Mouse (Mus musculus): ENCODE data around the gene Gngt2.

Gene Gngt2

GRCm38 (mm10) chr11:95837059-95837458 is at the start of gene Gngt2:
Gene Gngt2, plus strand, starts transcription at chr11:95837216.
- DNase-seq: peak; percentile 97

- peak; percentile 76 for DNase-seq
Measured at GRCm38 (mm10) chr11:95789451-95789891, 47.5 kb upstream of the Gngt2 start.

GRCm38 (mm10) chr11:95791787-95792186 is 45.2 kb upstream of the Gngt2 start:
- no peak for DNase-seq

DNA sequence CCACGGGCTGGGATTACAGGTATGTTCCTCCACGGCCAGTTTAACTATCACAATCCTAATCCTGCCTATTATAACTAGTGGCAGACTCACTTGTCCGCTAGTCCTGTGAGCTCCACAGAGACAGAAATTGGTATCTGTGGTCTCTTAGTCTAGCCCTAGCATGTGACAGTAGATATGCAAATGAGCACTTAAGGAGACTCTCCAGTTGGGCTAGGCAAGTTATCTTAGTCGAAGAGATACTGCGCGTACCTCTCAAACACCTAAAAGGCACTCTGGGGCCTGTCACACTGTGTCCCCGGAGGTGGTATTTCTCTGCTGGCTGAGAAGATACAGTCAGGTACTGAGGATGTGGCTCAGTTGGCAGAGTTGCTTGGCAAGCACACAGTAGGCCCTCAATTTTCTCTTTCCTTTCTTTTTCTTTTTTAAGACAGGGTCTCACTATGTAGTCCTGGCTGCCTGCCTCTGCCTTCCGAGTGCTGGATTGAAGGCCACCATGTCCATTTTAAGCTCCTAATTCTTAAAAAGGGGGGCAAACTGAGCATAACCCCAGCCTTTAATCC is 44.0 kb upstream of the Gngt2 start:
- no peak for DNase-seq

DNA sequence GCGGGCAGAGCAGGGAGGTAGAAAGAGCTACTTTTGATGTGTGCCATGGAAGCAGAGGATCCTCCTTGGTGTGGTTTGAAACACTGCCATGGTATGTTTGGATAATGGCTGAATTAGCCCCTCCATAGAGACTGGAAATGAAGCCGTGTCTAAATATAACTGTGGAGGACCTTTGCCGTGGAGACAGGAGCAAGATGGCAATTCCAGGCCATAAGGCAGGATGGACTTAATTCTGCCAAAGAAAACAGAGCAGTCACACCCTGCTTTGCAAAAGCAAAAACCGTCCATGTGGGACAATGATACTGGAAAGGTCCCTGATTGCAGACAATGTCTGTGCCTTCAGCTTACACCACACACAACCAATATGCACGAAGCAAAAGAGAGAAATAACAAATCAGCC is 42.8 kb upstream of the Gngt2 start:
- no peak for DNase-seq

- peak; percentile 31 for DNase-seq
Measured at GRCm38 (mm10) chr11:95795582-95795981, 41.4 kb upstream of the Gngt2 start.

- no peak for DNase-seq
Measured at GRCm38 (mm10) chr11:95805010-95805409, 32.0 kb upstream of the Gngt2 start.

DNA sequence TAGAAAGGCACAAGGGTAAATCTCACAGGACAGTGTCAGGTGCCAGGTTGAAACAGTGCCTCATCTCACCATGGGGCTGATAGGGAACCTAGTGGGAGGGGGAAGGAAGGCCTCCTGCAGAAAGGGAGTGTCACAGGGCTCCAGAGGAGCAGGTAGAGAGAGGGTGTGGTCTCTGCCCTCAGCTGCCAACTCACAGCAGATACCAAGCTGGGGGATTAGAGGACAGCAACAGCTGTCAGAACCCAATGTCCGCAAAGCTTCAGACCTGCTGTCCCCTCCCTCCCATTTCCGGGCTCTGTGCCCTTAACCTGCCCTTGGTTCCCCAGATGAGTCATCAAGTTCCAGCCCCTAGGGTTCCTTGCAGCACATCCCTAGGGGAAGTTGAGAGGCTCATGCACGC is 31.5 kb upstream of the Gngt2 start:
- no peak for DNase-seq

- no peak for DNase-seq
Measured at GRCm38 (mm10) chr11:95807884-95808283, 29.1 kb upstream of the Gngt2 start.

GRCm38 (mm10) chr11:95808448-95809011 is 28.5 kb upstream of the Gngt2 start:
- DNase-seq: no peak

DNA sequence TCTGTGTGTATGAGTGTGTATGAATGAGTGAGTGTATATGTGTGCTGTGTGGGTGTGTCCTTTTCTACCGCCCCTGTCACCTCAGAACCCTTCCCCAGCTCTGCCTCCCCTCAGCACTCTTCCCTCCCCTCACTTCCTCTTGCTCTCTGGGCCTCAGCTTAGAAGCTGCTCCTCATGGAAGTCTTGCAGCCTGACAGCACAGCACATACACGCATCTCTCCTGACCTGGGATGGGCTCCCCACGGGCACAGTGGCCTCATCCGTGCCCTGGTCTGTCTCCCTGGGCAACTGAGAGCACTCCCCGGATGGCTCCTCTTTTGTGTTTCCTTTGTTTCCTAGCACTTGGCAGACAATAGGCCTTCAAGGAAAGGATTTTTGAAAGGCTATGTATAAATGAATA is 27.4 kb upstream of the Gngt2 start:
- DNase-seq: no peak

GRCm38 (mm10) chr11:95810828-95811227 is 26.2 kb upstream of the Gngt2 start:
- no peak for DNase-seq

- DNase-seq: no peak
Measured at GRCm38 (mm10) chr11:95811741-95812140, 25.3 kb upstream of the Gngt2 start.

- no peak for DNase-seq
Measured at GRCm38 (mm10) chr11:95812224-95812623, 24.8 kb upstream of the Gngt2 start.

DNA sequence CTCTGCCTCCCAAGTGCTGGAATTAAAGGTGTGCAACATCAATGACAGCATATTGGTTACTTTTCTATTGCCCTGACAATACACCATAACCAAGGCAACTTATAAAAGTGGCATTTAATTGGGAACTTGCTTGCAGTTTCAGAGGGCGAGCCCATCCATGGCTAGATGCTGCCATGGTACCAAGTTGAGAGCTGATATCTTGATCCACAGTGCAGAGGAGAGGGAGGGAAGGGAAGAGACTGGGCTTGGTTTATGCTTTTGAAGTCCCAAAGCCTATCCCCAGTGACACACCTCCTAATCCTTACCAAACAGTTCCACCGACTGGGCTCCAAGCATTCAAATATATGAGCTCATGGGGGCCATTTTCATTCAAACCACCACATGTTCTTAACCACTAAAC is 22.9 kb upstream of the Gngt2 start:
- no peak for DNase-seq

GRCm38 (mm10) chr11:95814857-95815256 is 22.2 kb upstream of the Gngt2 start:
- no peak for DNase-seq

GRCm38 (mm10) chr11:95815412-95815811 is 21.6 kb upstream of the Gngt2 start:
- no peak for DNase-seq

GRCm38 (mm10) chr11:95819138-95819537 is 17.9 kb upstream of the Gngt2 start:
- DNase-seq: no peak

GRCm38 (mm10) chr11:95821511-95821910 is 15.5 kb upstream of the Gngt2 start:
- DNase-seq: no peak

DNA sequence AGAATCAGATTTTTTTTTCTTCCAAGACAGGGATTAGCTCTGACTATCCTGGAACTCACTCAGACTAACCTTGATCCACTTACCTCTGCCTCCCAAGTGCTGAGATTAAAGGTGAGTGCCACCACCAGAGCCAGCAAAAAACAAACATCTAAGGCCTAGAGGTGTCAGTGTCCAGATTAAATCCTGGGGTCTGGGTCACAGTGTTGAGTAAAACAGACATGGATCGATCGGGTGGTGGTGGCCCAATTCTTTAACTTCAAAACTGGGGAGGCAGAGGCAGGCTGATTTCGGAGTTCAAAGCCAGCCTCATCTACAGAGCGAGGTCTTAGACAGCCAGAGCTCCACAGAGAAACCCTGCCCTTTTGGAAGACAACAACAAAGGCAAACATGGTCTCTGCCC is 14.6 kb upstream of the Gngt2 start:
- no peak for DNase-seq

DNA sequence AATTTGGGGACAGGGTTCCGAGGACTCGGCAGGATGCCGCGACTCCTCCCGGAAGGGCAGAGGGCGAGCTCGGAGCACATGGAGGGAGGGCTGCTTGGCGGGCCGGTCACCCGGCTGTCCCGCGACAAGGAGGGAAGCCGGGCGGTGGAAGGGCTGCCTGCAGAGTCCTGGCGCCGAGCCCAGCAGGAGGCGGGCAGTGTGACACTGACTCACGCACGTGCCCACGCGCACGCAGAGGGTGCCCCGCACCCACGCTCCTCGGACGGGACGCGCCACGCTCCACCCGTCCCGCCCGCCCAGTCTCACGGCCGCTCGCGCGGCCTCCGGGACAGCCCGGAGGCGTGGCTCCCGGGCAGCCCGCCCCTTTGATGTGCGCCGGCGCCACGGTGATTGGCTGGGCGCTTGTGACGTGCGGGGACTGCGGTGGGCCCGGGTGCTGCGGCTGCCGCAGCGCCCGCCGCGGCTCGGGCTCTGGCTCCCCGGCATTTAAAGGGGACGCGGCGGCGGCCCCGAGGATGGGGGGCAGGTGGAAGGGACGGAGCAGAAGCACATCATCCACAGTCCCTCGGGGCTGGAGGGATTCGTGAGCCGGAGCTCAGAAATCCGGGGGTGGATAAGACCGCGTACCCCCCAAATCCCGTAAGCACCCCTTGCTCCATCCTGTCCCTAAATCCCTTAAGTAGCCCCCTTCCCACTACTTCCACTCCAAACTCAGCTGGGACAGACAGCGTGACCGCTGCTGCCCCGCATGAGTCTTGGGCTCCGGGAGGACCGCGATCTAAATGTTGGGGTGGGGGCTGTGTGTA is 12.7 kb upstream of the Gngt2 start, which contains the start of gene Phospho1:
Gene Phospho1 (plus strand): TSS at position 429 of the 806 bp plus-strand sequence.
- DNase-seq: peak; percentile 93

GRCm38 (mm10) chr11:95824877-95825243 is 12.2 kb upstream of the Gngt2 start:
- DNase-seq: peak; percentile 63

DNA sequence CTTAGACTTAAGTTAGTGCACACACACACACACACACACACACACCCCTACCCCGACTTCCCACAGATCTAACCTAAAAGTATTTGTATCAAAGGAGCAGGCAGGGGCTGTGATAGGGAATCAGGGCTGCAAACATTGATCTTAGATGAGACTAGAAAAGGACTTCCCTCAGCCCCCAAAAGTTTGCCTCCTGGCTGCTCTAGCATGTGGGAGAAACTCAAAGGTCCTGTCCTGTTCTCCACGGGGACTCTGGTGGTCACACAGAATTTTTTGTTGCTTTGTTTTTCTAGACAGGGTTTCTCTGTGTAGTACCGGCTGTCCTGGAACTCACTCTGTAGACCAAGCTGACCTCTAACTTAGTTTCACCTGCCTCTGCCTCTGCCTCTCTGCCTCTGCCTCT is 11.4 kb upstream of the Gngt2 start:
- DNase-seq: no peak

Data from lung, postnatal 36 days (tissue).